Mouse (Mus musculus): ENCODE data around the gene Hnrnpa3.

Gene Hnrnpa3

GRCm38 (mm10) chr2:75702588-75702976 is 43.5 kb downstream of the Hnrnpa3 start:
- DNase-seq (ENCODE audit: low read depth, low spot score) = no peak

GRCm38 (mm10) chr2:75703375-75704181 is 44.5 kb downstream of the Hnrnpa3 start:
- peak; percentile 68 for DNase-seq (ENCODE audit: low read depth, low spot score)

- DNase-seq (ENCODE audit: low read depth, low spot score) = peak; percentile 65
These were observed 45.4 kb downstream of the Hnrnpa3 start, which contains the start of gene Nfe2l2 for GRCm38 (mm10) chr2:75704234-75705161. Nfe2l2 (minus strand) TSS chr2:75704641.

GRCm38 (mm10) chr2:75705162-75705752 is 46.2 kb downstream of the Hnrnpa3 start:
- no peak for DNase-seq (ENCODE audit: low read depth, low spot score)

- no peak for DNase-seq (ENCODE audit: low read depth, low spot score)
These were observed 47.4 kb downstream of the Hnrnpa3 start for GRCm38 (mm10) chr2:75706435-75706834.

GRCm38 (mm10) chr2:75707420-75707819 is 48.4 kb downstream of the Hnrnpa3 start:
- DNase-seq (ENCODE audit: low read depth, low spot score) = no peak

- no peak for DNase-seq (ENCODE audit: low read depth, low spot score)
These were observed 54.0 kb downstream of the Hnrnpa3 start for GRCm38 (mm10) chr2:75713083-75713482.

- no peak for DNase-seq (ENCODE audit: low read depth, low spot score)
These were observed 55.7 kb downstream of the Hnrnpa3 start for GRCm38 (mm10) chr2:75714766-75715165.

GRCm38 (mm10) chr2:75716046-75717016 is 57.3 kb downstream of the Hnrnpa3 start:
- no peak for DNase-seq (ENCODE audit: low read depth, low spot score)
